Mouse (Mus musculus): ENCODE measurements around the gene Slco1a5. TPM values are rescaled to one million over a fixed set of nuclear protein-coding genes. Genes with fewer than 3 reads are reported as not detected.
A peak's percentile ranks its signal among the peaks of the same experiment; 100 is the strongest.
"Not testable (repeated sequence)": the region's sequence is repeated elsewhere in the genome, so short reads cannot be mapped to it uniquely, and the experiment has no call there.

Slco1a5 gene
- polyA plus RNA-seq (2015; fragmentation: Nextera tagmentation; extraction: Ambion mirVana) = 0.40 and 0.50 TPM in 2 replicates

DNA sequence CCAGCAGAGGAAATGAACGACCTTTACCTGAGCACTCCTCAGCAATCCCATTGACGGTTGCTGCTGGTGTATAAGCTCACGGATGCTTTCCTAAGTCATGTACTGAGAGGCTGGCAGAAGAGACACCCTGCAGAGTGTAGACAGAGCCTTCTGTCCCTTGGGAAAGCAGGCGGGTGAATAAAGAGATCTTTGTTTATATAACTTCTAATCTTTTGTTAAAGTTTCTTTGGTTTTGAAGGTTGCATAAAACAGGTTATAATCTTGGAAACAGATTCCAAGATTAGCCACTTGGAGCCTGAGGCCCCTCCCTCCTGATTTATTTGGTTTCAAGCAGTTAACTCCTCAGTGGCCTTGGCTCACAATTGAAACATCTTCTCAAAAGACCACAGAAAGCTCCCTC lies at the start of gene Slco1a5:
Gene Slco1a5, minus strand, starts transcription at position 101 of the 400 bp plus-strand sequence.
- 14% methylated on average over 4 of the region's 4 CpGs for WGBS

DNA sequence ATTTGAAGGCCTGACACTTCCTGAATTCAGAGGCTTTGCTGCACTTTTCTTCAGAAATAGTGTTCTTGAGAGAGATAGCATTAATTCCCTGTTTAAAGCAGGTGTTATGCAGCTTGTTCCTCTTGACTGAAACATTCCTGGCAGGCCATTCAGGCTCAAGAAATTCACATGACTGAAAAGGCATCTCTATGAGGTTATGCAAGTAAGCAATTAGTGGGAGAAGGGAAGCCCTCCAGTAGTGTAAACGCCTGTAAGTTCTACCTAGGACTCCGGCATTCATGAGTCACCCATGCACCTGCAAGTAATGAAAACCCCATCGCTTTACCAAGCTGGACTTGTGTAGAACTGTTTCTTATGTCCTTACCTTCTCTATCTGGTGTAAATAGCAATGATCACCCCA lies 46.8 kb upstream of the Slco1a5 start:
- Histone ChIP-seq H3K9ac (no peak overlapping the region), H3K4me3 (no peak overlapping the region), H3K27me3 (no peaks in the 10 kb centered on the region), H3K4me1 (replicated peaks) (no peaks in the 10 kb centered on the region), H3K27ac (replicated peaks) (no peak overlapping the region), H3K36me3 (peaks cover 51% of the 10 kb centered on the region), H3K9me3 (no peaks in the 10 kb centered on the region), H3K4me2 (no peak overlapping the region)
- 89% methylated on average over 3 of the region's 3 CpGs for WGBS
- no peak for ATAC-seq (ENCODE audit: low FRiP score, low read depth)

More for the DNA sequence above, at the start of gene Slco1a5:
- Histone ChIP-seq H3K4me1 (replicated peaks) (no peaks in the 10 kb centered on the region), H3K36me3 (no peaks in the 10 kb centered on the region), H3K27me3 (no peaks in the 10 kb centered on the region), H3K27ac (replicated peaks) (no peak within 1 kb of the TSS), H3K4me3 (no peak within 1 kb of the TSS), H3K9ac (no peak within 1 kb of the TSS), H3K9me3 (no peaks in the 10 kb centered on the region), H3K4me2 (no peak within 1 kb of the TSS)
- no peak for ATAC-seq (ENCODE audit: low FRiP score, low read depth)

- Histone ChIP-seq H3K27ac (replicated peaks) (no peak overlapping the region), H3K4me3 (no peak overlapping the region), H3K4me2 (no peak overlapping the region), H3K4me1 (replicated peaks) (no peaks in the 10 kb centered on the region), H3K36me3 (peaks cover 53% of the 10 kb centered on the region), H3K9me3 (no peaks in the 10 kb centered on the region), H3K9ac (no peak overlapping the region), H3K27me3 (no peaks in the 10 kb centered on the region)
- no peak for ATAC-seq (ENCODE audit: low FRiP score, low read depth)
- 94% methylated on average over 3 of the region's 3 CpGs for whole genome bisulfite sequencing
Measured at GRCm38 (mm10) chr6:142367565-142367964, 44.8 kb upstream of the Slco1a5 start.

GRCm38 (mm10) chr6:142366473-142367018 lies 43.8 kb upstream of the Slco1a5 start:
- ATAC-seq (ENCODE audit: low FRiP score, low read depth) = no peak
- WGBS = 96% methylated on average over 10 of the region's 10 CpGs
- Histone ChIP-seq H3K4me3 (no peak overlapping the region), H3K36me3 (peaks cover 55% of the 10 kb centered on the region), H3K4me2 (no peak overlapping the region), H3K27me3 (no peaks in the 10 kb centered on the region), H3K4me1 (replicated peaks) (no peaks in the 10 kb centered on the region), H3K9ac (no peak overlapping the region), H3K27ac (replicated peaks) (no peak overlapping the region), H3K9me3 (no peaks in the 10 kb centered on the region)

DNA sequence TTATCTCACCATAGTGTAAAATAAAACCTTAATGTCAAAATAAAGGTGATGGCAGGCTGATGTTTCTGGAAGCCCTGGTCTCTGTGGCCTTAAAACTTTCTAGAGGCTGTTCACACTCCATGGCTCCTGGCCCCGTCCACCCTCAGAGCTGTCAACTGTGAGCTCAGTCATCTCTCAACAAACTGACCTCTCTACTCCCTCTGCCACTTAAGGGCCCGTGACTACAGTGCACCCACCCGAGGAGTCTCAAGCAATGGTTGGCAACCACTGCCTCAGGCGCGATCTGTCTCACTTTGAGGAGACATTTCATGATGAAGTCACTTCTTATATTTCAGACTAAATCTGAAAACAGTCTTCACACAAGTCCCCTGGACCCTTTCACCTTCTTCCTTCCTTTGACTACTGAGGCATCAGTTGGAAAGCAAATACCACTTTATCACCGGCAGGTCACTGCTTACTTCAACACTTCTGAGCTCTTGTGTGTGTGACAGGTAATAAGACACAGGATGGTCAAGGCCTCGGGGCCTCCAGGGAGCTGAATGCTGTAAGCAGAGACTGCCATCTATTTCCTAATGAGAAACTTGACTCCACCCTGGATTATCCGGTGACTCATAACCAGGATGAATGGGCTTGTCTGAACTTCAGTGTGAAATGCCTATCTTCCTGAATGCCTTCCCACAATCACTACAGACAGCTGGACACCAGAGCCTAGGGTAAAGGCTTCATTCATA lies 43.1 kb upstream of the Slco1a5 start:
- peaks cover 58% of the 10 kb centered on the region for H3K36me3 ChIP-seq
- H3K27ac ChIP-seq (replicated peaks) = no peak overlapping the region
- no peak overlapping the region for H3K9ac ChIP-seq
- no peaks in the 10 kb centered on the region for H3K4me1 ChIP-seq (replicated peaks)
- no peaks in the 10 kb centered on the region for H3K9me3 ChIP-seq
- H3K4me3 ChIP-seq = no peak overlapping the region
- no peaks in the 10 kb centered on the region for H3K27me3 ChIP-seq
- H3K4me2 ChIP-seq = no peak overlapping the region
- 0 out of 2 replicates have a peak, but pooled peaks have one; percentile 34 for ATAC-seq (ENCODE audit: low FRiP score, low read depth)
- 94% methylated on average over 8 of the region's 8 CpGs for WGBS

DNA sequence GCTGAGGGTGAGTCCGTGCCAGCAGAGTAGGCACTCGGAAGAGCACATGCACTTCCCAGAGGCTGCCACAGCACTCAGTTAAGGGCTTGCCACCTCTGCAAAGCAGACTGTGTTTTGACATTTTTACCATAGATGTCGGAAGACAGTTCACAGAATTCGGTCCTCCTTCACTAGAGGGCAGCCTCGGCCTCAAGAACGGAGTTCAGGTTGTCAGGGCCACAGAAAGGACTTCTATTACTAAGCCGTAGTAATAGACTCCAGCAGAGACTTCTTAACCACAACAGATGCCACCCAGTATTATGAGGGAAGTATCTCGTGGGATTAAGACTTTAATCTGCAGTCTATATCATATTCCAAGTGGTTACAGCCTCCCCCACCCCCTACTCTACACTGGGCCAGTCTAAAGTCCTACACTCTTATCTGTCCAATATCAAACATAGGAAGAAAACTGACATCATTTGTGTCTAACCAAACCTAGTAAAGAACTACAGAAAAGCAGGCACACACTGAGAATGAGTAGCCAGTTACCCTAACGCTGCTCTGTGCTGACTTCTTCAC lies 40.3 kb upstream of the Slco1a5 start:
- ATAC-seq (ENCODE audit: low FRiP score, low read depth) = no peak
- Histone ChIP-seq H3K27ac (replicated peaks) (no peak overlapping the region), H3K4me3 (no peak overlapping the region), H3K9me3 (no peaks in the 10 kb centered on the region), H3K27me3 (no peaks in the 10 kb centered on the region), H3K9ac (no peak overlapping the region), H3K4me2 (no peak overlapping the region), H3K4me1 (replicated peaks) (no peaks in the 10 kb centered on the region), H3K36me3 (peaks cover 74% of the 10 kb centered on the region)
- 69% methylated on average over 9 of the region's 9 CpGs for WGBS

GRCm38 (mm10) chr6:142362036-142362435 lies 39.3 kb upstream of the Slco1a5 start:
- no peaks in the 10 kb centered on the region for H3K9me3 ChIP-seq
- WGBS = 94% methylated on average over 6 of the region's 6 CpGs
- no peak overlapping the region for H3K27ac ChIP-seq (replicated peaks)
- no peaks in the 10 kb centered on the region for H3K27me3 ChIP-seq
- H3K4me2 ChIP-seq = no peak overlapping the region
- ATAC-seq (ENCODE audit: low FRiP score, low read depth) = no peak
- H3K36me3 ChIP-seq = peaks cover 75% of the 10 kb centered on the region
- no peaks in the 10 kb centered on the region for H3K4me1 ChIP-seq (replicated peaks)
- no peak overlapping the region for H3K9ac ChIP-seq
- no peak overlapping the region for H3K4me3 ChIP-seq

GRCm38 (mm10) chr6:142357106-142357505 lies 34.3 kb upstream of the Slco1a5 start:
- Histone ChIP-seq H3K4me2 (no peak overlapping the region), H3K36me3 (peaks cover 74% of the 10 kb centered on the region), H3K9ac (no peak overlapping the region), H3K4me3 (no peak overlapping the region), H3K9me3 (no peaks in the 10 kb centered on the region), H3K4me1 (replicated peaks) (no peaks in the 10 kb centered on the region), H3K27me3 (no peaks in the 10 kb centered on the region), H3K27ac (replicated peaks) (no peak overlapping the region)
- ATAC-seq (ENCODE audit: low FRiP score, low read depth) = no peak
- 78% methylated on average over 7 of the region's 7 CpGs for WGBS

DNA sequence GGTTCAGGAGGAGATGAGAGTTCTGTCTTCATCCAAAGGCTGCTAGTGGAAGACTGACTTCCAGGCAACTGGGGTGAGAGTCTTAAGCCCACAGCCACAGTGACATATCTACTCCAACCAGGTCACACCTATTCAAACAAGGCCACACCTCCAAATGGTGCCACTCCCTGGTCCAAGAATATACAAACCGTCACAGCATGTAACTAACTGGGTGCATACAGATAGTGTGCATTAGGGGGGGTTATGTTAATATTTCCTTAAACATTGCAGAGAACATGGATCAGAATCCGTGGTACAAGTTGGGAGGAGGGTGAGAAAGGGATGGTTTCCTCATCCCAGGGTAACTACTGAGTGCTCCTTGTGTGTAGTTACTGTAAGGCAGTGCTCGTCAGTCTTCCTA lies 29.3 kb upstream of the Slco1a5 start:
- ATAC-seq (ENCODE audit: low FRiP score, low read depth); H3K27ac ChIP-seq (replicated peaks); H3K4me2 ChIP-seq; H3K9me3 ChIP-seq; H3K27me3 ChIP-seq; H3K4me3 ChIP-seq; H3K4me1 ChIP-seq (replicated peaks); H3K9ac ChIP-seq: not testable (repeated sequence)
- WGBS = 89% methylated on average over 3 of the region's 3 CpGs
- H3K36me3 ChIP-seq = peaks cover 57% of the 10 kb centered on the region

DNA sequence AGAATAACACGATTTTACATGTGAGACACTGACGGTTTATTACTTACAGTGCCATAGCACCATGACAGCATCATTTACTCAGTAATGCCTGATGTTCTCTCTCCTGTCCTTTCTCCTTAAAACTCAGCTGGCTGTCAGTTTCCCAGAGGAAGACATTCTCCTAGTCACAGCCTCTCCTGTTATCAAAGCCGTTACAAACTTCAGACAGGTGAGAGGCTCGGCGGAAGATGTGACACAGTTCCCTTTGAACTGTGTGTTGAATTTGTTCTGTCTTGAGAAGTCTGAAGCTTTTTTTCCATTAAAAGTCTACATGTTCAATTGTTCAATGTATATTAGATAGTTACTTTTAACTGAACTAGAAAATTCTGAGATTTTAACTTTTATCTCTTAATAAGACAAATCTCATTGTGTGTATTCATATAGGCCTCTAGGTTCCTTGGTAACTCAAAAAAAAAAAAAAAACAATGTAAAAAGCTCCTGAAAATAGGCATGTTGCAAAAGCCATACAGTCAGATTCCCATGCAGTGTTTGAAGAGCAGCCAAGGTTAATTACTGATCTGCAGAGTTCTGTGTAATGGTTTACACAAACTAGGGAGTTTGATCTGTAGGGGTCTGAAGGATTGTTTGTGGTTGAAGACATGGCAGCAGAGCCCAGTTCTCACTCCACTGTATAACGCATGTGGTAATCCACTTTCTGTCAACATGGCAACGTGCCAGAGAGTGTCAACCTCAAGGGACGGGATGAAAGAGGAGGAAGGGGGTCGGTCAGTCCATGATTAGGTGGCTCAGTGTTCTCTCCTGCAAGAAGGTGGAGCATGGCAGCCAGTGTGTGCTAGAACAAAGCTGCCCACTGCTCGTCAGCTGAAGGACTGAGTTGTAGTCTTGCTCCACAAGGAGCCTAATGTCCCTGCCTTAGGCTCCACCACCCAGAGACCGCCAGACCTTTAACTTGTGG lies 24.9 kb upstream of the Slco1a5 start:
- 79% methylated on average over 11 of the region's 11 CpGs for WGBS
- H3K4me3 ChIP-seq = no peak overlapping the region
- H3K27me3 ChIP-seq = no peaks in the 10 kb centered on the region
- peaks cover 32% of the 10 kb centered on the region for H3K36me3 ChIP-seq
- H3K9ac ChIP-seq = no peak overlapping the region
- H3K4me1 ChIP-seq (replicated peaks) = peaks cover 13% of the 10 kb centered on the region
- no peak for ATAC-seq (ENCODE audit: low FRiP score, low read depth)
- no peak overlapping the region for H3K4me2 ChIP-seq
- H3K9me3 ChIP-seq = no peaks in the 10 kb centered on the region
- no peak overlapping the region for H3K27ac ChIP-seq (replicated peaks)

DNA sequence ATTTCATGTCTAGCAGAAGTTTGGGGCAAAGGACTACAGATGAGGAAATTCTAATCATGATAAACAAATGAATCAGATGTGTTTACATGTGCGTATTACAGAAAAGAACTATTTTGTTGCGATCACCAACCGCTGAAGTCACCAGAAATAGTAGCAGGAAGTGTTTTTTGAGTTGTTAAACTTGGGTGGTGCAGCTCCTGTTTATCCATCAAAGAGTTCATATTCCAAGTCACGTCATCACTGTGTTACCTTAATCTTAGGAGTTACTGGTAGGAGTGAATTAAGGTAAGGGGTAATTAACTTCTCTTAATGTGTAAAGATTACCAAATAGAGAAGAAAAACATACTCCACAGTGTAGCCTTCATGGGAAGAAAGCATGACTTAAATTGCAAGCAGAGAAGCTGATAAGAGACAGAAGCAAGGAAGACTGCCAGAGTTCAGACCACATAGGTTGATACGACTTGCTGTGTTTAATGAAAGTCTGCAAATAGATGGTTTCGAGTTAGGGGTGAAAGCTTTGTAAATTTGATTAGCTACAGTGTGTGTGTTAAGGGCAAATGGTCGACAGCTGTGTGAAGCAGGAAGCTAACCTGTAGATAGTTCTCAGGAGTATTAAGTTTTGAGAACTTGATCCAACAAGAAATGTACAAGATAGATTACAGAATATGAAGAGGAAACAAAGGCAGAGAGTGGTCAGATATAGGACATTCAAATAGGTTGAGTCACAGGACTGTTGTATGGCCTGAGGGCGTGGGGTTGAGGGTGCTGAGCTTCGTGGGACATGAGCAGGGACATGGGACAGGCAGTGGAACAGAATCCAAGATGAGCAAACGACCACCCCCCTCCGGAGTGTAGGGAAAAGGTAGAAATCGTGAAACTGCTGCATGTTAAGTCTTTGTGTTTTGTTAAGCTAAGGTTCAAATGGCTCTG lies 23.7 kb upstream of the Slco1a5 start:
- no peak for ATAC-seq (ENCODE audit: low FRiP score, low read depth)
- H3K4me2 ChIP-seq = peak overlapping the region; percentile 55
- 66% methylated on average over 12 of the region's 12 CpGs for WGBS
- H3K9me3 ChIP-seq = no peaks in the 10 kb centered on the region
- H3K27ac ChIP-seq (replicated peaks) = peak overlapping the region; percentile 90; the same call in 1 of the 2 replicates
- H3K27me3 ChIP-seq = no peaks in the 10 kb centered on the region
- H3K4me1 ChIP-seq (replicated peaks) = peaks cover 13% of the 10 kb centered on the region
- peak overlapping the region; percentile 82 for H3K4me3 ChIP-seq
- peaks cover 24% of the 10 kb centered on the region for H3K36me3 ChIP-seq
- peak overlapping the region; percentile 58 for H3K9ac ChIP-seq
